1 mouse cellular context compared by ENCODE assay signal in the genomic region with DNA sequence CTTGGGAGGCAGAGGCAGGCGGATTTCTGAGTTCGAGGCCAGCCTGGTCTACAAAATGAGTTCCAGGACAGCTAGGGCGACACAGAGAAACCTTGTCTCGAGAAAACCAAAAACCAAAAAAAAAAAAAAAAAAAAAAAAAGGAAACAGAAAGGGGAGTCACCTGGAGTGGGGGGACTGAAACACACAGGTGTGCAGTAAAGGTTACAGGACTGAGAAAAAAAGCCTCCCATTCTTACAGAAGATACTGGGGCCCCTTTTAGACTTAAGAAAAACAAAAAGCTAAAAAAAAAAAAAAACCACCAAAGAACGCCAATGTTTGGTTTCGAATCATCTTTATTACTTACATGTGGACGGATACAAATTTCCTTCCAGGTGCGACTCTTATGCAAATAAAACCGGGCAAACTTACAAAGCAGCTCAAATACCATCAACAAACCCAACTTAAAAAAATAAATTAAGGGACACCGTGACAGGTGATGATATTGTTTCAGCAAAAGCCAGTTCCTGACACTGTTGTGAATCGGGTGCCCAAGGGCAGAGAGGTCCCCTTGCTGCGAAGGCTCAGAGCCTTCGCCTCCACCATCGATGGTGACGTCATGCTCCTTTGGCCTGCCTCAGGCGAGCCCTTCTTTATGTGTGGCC.
TF ChIP-seq lines count a peak whose summit lies in the region.

No protein-coding gene starts in this region.

TF ChIP-seq in MEL, 35 proteins besides CTCF, POLR2A, EP300 and RAD21:
- TF ChIP-seq MEF2A (IDR thresholded peaks at IDR 0.05; ENCODE audit: extremely low read depth, insufficient replicate concordance, low read depth, low read length, poor library complexity, severe bottlenecking) (no peak), ZNF384 (IDR thresholded peaks at IDR 0.05; ENCODE audit: low read depth, low read length) (0 out of 2 replicates have a peak, but pooled peaks have one; percentile 44), USF1 (IDR thresholded peaks at IDR 0.05; ENCODE audit: low read depth, low read length) (no peak)
